Mouse (Mus musculus) hindbrain, embryonic 14.5 days (tissue): Measurements from ENCODE around the gene Gm20696. TPM values are rescaled to one million over a fixed set of nuclear protein-coding genes. Genes with fewer than 3 reads are reported as not detected.

Experiments used
- ATAC-seq: fragments of 200-750 bp; cut with Nextera tagmentation; 2 replicates; pipeline ENCODE4 v1.8.0; 2017; ENCODE audit warnings: moderate number of reproducible peaks, mild to moderate bottlenecking, moderate TSS enrichment, moderate library complexity; ENCODE audit not compliant: low FRiP score
- DNase-seq: peaks from one replicate; pipeline ENCODE4 v3.0.0-alpha.2; 2015; ENCODE audit warnings: low spot score
- H3K27ac ChIP-seq: fragments of 300-500 bp; sonication (generic); 2 replicates; pipeline ENCODE4 v1.5.1; 2014; ENCODE audit warnings: mild to moderate bottlenecking, moderate library complexity
- H3K27me3 ChIP-seq: fragments of 300-500 bp; sonication (generic); 2 replicates; pipeline ENCODE4 v1.6.1; 2014; ENCODE audit warnings: mild to moderate bottlenecking, low read length, mixed read lengths; ENCODE audit not compliant: control insufficient read depth, insufficient read depth
- H3K36me3 ChIP-seq: fragments of 300-500 bp; sonication (generic); replicated peaks from 2 replicates; pipeline ENCODE4 v1.6.1; 2014; ENCODE audit not compliant: control insufficient read depth, insufficient read depth
- H3K4me1 ChIP-seq: fragments of 300-500 bp; sonication (generic); replicated peaks from 2 replicates; pipeline ENCODE4 v1.6.1; 2014; ENCODE audit warnings: antibody characterized with exemption, low read length, mixed read lengths; ENCODE audit not compliant: control insufficient read depth, insufficient read depth
- H3K4me2 ChIP-seq: fragments of 300-500 bp; sonication (generic); replicated peaks from 2 replicates; pipeline ENCODE4 v1.6.1; 2014; ENCODE audit warnings: mild to moderate bottlenecking, moderate library complexity
- H3K4me3 ChIP-seq: fragments of 300-500 bp; sonication (generic); replicated peaks from 2 replicates; pipeline ENCODE4 v1.5.1; 2014; ENCODE audit warnings: mild to moderate bottlenecking, low read length
- H3K9ac ChIP-seq: fragments of 300-500 bp; sonication (generic); 2 replicates; pipeline ENCODE4 v1.6.1; 2014
- H3K9me3 ChIP-seq: fragments of 300-500 bp; sonication (generic); 2 replicates; pipeline ENCODE4 v1.6.1; 2016; ENCODE audit warnings: low read length; ENCODE audit not compliant: control insufficient read depth
- WGBS: fragments of 180-500 bp; shearing (Covaris S2); extraction: QIAGEN DNeasy Blood & Tissue Kit; methylation state at CpG from one replicate; pipeline ENCODE4 v1.1.7; 2014; 5-methylcytosine and 5-hydroxymethylcytosine counted together
- polyA plus RNA-seq: library from polyadenylated mRNA; unstranded; fragments of >200 nt; fragmentation: Nextera tagmentation; extraction: Ambion mirVana; gene quantifications from 2 replicates; pipeline ENCODE4 v1.2.1, GENCODE M21; 2014

Gene Gm20696
- polyA plus RNA-seq, 1 experiment from 2014 or later: 2.6 TPM

- WGBS: 45% methylated on average over 11 of the region's 11 CpGs
These were observed 405.5 kb downstream of the Gm20696 start for GRCm38 (mm10) chr6:99260941-99261736.

DNA sequence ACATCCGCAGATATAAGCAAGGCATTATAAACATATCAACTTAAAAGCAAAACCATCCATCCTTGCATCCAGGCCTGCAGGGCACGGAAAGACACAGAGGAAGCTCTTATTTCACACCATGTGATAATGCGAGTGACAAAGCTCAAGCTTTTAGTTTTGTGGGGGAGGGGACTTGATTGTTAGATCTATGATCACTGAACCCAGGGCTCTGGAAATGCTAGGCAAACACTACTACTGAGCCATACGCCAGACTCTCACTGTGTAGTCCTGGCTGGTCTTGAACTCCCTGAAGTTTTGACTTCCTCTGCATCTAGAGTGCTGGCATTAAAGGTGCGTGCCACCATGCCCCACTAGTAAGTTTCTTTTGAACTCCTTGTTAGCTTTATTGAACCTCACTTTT lies 408.3 kb downstream of the Gm20696 start:
- WGBS: 81% methylated on average over 5 of the region's 5 CpGs
- H3K4me3 ChIP-seq: no peak overlapping the region

More at GRCm38 (mm10) chr6:99260941-99261736, 405.5 kb downstream of the Gm20696 start:
- H3K27ac ChIP-seq: no peak overlapping the region
- H3K4me3 ChIP-seq: no peak overlapping the region
- no peaks in the 10 kb centered on the region for H3K36me3 ChIP-seq
- peaks cover 11% of the 10 kb centered on the region for H3K4me1 ChIP-seq
- DNase-seq (no peak), ATAC-seq (no peak)
- no peaks in the 10 kb centered on the region for H3K9me3 ChIP-seq
- peaks cover 2% of the 10 kb centered on the region; the same call in 1 of the 2 replicates for H3K27me3 ChIP-seq
- no peak overlapping the region for H3K9ac ChIP-seq
- no peak overlapping the region for H3K4me2 ChIP-seq

GRCm38 (mm10) chr6:99257676-99258075 lies 408.9 kb downstream of the Gm20696 start:
- H3K9ac ChIP-seq: no peak overlapping the region
- no peak for ATAC-seq
- WGBS: 90% methylated on average over 2 of the region's 2 CpGs
- H3K4me1 ChIP-seq: no peaks in the 10 kb centered on the region
- no peaks in the 10 kb centered on the region for H3K9me3 ChIP-seq
- H3K27ac ChIP-seq: no peak overlapping the region
- H3K4me3 ChIP-seq: no peak overlapping the region
- no peaks in the 10 kb centered on the region for H3K36me3 ChIP-seq
- H3K4me2 ChIP-seq: no peak overlapping the region
- no peak for DNase-seq
- no peaks in the 10 kb centered on the region for H3K27me3 ChIP-seq

More for the DNA sequence above, 408.3 kb downstream of the Gm20696 start:
- ATAC-seq (no peak), DNase-seq (no peak)
- Histone ChIP-seq H3K4me2 (no peak overlapping the region), H3K9ac (no peak overlapping the region), H3K36me3 (no peaks in the 10 kb centered on the region), H3K9me3 (no peaks in the 10 kb centered on the region), H3K4me1 (no peaks in the 10 kb centered on the region), H3K27me3 (no peaks in the 10 kb centered on the region), H3K27ac (no peak overlapping the region)

DNA sequence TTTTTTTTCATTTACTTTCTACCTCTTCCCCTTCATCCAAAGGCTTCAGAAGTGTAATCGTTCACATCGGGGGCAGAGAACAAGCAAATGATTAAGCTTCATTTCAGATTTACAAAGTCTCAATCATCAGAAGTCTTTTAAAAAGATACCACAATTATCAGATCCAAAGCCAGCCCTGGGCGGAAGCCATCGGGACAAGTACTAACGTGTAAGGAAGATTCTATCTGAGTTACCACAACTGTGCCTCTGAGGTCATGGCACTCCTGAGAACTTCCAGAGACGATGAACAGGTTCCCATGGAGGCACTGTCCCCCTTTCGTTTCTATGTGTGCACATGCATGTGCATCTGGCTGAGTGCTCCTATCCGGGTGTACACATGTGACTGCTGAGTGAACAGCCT lies 413.3 kb downstream of the Gm20696 start:
- WGBS: 91% methylated on average over 8 of the region's 8 CpGs
- ATAC-seq (no peak), DNase-seq (no peak)
- Histone ChIP-seq H3K4me1 (no peaks in the 10 kb centered on the region), H3K4me3 (no peak overlapping the region), H3K27me3 (no peaks in the 10 kb centered on the region), H3K36me3 (no peaks in the 10 kb centered on the region), H3K27ac (no peak overlapping the region), H3K9ac (no peak overlapping the region), H3K9me3 (no peaks in the 10 kb centered on the region), H3K4me2 (no peak overlapping the region)

DNA sequence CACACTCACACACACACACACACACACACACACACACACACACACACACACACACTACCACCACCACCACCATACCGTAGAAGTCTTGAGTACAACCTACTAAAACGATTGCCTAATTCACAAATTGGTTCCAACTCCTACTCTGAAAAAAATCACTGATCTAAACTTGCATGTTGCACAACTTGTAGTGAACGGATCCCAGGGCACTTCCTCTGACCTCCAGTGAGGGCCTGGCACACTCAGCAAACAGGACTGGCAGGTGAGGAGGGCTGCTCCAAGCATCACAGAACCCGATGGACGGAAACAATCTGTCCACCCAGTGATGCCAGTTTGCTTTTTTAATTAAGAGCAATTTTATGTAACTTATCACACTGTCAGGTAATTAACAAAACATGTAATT lies 413.8 kb downstream of the Gm20696 start:
- no peak overlapping the region for H3K4me3 ChIP-seq
- H3K4me2 ChIP-seq: no peak overlapping the region
- WGBS: 83% methylated on average over 5 of the region's 5 CpGs
- no peaks in the 10 kb centered on the region for H3K9me3 ChIP-seq
- H3K4me1 ChIP-seq: no peaks in the 10 kb centered on the region
- no peak overlapping the region for H3K9ac ChIP-seq
- H3K27ac ChIP-seq: no peak overlapping the region
- no peaks in the 10 kb centered on the region for H3K36me3 ChIP-seq
- H3K27me3 ChIP-seq: no peaks in the 10 kb centered on the region
- DNase-seq (no peak), ATAC-seq (no peak)

GRCm38 (mm10) chr6:99251924-99252323 lies 414.7 kb downstream of the Gm20696 start:
- H3K36me3 ChIP-seq: no peaks in the 10 kb centered on the region
- DNase-seq: no peak
- WGBS: 97% methylated on average over 4 of the region's 4 CpGs
- H3K4me1 ChIP-seq: no peaks in the 10 kb centered on the region
- no peak overlapping the region for H3K9ac ChIP-seq
- no peaks in the 10 kb centered on the region for H3K27me3 ChIP-seq
- H3K4me2 ChIP-seq: no peak overlapping the region
- H3K4me3 ChIP-seq: no peak overlapping the region
- no peaks in the 10 kb centered on the region for H3K9me3 ChIP-seq
- ATAC-seq: no peak
- H3K27ac ChIP-seq: no peak overlapping the region

GRCm38 (mm10) chr6:99251222-99251621 lies 415.4 kb downstream of the Gm20696 start:
- no peaks in the 10 kb centered on the region for H3K4me1 ChIP-seq
- H3K9ac ChIP-seq: no peak overlapping the region
- H3K9me3 ChIP-seq: no peaks in the 10 kb centered on the region
- H3K36me3 ChIP-seq: no peaks in the 10 kb centered on the region
- H3K27me3 ChIP-seq: no peaks in the 10 kb centered on the region
- 100% methylated on average over 3 of the region's 3 CpGs for WGBS
- no peak overlapping the region for H3K4me2 ChIP-seq
- H3K4me3 ChIP-seq: no peak overlapping the region
- no peak for ATAC-seq
- H3K27ac ChIP-seq: no peak overlapping the region
- DNase-seq: no peak

DNA sequence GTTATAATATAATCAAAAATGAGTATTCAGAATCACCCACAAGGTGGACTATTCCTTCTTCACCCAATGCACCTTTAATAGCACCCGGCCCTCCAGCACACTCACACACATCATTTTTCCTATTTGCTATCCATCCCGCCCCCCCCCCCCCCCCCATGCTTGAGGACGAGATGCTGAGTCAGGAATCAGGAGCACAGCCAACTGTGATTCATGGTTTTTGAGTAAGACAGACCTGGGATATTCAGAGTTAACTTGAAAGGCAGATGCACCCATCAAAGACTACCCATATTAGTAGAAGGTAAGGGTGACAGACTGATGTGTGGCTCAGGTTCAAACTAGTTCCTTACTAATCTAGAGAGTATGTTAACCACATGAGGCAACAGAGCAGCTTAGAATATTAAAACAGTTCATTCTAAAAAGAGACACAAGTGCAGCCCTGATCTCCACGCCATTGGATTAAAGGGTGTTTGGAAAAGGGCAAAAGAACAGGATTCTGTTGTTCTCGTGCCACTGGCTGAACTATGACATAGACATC lies 417.0 kb downstream of the Gm20696 start:
- 81% methylated on average over 5 of the region's 5 CpGs for WGBS
- H3K4me3 ChIP-seq: no peak overlapping the region
- no peak overlapping the region for H3K27ac ChIP-seq
- ATAC-seq (no peak), DNase-seq (no peak)
- H3K4me2 ChIP-seq: no peak overlapping the region
- no peaks in the 10 kb centered on the region for H3K27me3 ChIP-seq
- H3K36me3 ChIP-seq: no peaks in the 10 kb centered on the region
- H3K9me3 ChIP-seq: no peaks in the 10 kb centered on the region
- no peak overlapping the region for H3K9ac ChIP-seq
- H3K4me1 ChIP-seq: no peaks in the 10 kb centered on the region

GRCm38 (mm10) chr6:99248396-99248795 lies 418.2 kb downstream of the Gm20696 start:
- Histone ChIP-seq H3K36me3 (no peaks in the 10 kb centered on the region), H3K27me3 (no peaks in the 10 kb centered on the region), H3K9me3 (no peaks in the 10 kb centered on the region), H3K9ac (no peak overlapping the region), H3K27ac (no peak overlapping the region), H3K4me2 (no peak overlapping the region), H3K4me1 (no peaks in the 10 kb centered on the region), H3K4me3 (no peak overlapping the region)
- 94% methylated on average over 8 of the region's 8 CpGs for WGBS
- DNase-seq (no peak), ATAC-seq (no peak)
